Mouse (Mus musculus) heart, embryonic 14.5 days (tissue): ENCODE results near the gene Evx2. TPM values are rescaled to one million over a fixed set of nuclear protein-coding genes. Genes with fewer than 3 reads are reported as not detected.

ENCODE experiments used
- ATAC-seq: fragments of 200-750 bp; cut with Nextera tagmentation; 2 replicates; pipeline ENCODE4 v1.8.0; 2017; ENCODE audit warnings: low read depth, moderate TSS enrichment; ENCODE audit not compliant: insufficient number of reproducible peaks, insufficient read depth, low FRiP score
- H3K27ac ChIP-seq, 2 experiments: fragments of 200-500 bp in 1 of 2; fragments of 300-500 bp in 1 of 2; sonication (generic) in 1 of 2; replicated peaks in 1 of 2; 2 replicates each; pipeline ENCODE4 v1.5.1; 2012 to 2014; ENCODE audit warnings: low read depth in 2 of 2, low read length in 2 of 2, control low read depth in 1 of 2, mild to moderate bottlenecking in 1 of 2, mixed read lengths in 1 of 2; ENCODE audit not compliant: control insufficient read depth in 1 of 2, insufficient read depth in 1 of 2
- H3K27me3 ChIP-seq: fragments of 300-500 bp; sonication (generic); 2 replicates; pipeline ENCODE4 v1.6.1; 2014; ENCODE audit warnings: mild to moderate bottlenecking, low read length, control low read depth; ENCODE audit not compliant: control insufficient read depth, insufficient read depth
- H3K36me3 ChIP-seq: fragments of 300-500 bp; sonication (generic); 2 replicates; pipeline ENCODE4 v1.6.1; 2014; ENCODE audit warnings: mild to moderate bottlenecking, control low read depth, low read length, mixed read lengths; ENCODE audit not compliant: control insufficient read depth, insufficient read depth
- H3K4me1 ChIP-seq, 2 experiments: fragments of 200-500 bp in 1 of 2; fragments of 300-500 bp in 1 of 2; sonication (generic) in 1 of 2; 2 replicates each; pipeline ENCODE4 v1.6.1; 2012 to 2014; ENCODE audit warnings: low read length in 2 of 2, control low read depth in 1 of 2, mixed read lengths in 1 of 2; ENCODE audit not compliant: control insufficient read depth in 2 of 2, insufficient read depth in 2 of 2
- H3K4me2 ChIP-seq: fragments of 300-500 bp; sonication (generic); 2 replicates; pipeline ENCODE4 v1.6.1; 2014; ENCODE audit warnings: mild to moderate bottlenecking, low read length
- H3K4me3 ChIP-seq, 2 experiments: fragments of 200-500 bp in 1 of 2; fragments of 300-500 bp in 1 of 2; sonication (generic) in 1 of 2; 2 replicates each; pipeline ENCODE4 v1.5.1; 2012 to 2014; ENCODE audit warnings: low read length in 2 of 2, mild to moderate bottlenecking in 2 of 2, control low read depth in 1 of 2, low read depth in 1 of 2, moderate library complexity in 1 of 2; ENCODE audit not compliant: control insufficient read depth in 1 of 2, insufficient read depth in 1 of 2
- H3K9ac ChIP-seq: fragments of 300-500 bp; sonication (generic); 2 replicates; pipeline ENCODE4 v1.6.1; 2014; ENCODE audit warnings: mild to moderate bottlenecking, low read length
- H3K9me3 ChIP-seq: fragments of 300-500 bp; sonication (generic); 2 replicates; pipeline ENCODE4 v1.6.1; 2016; ENCODE audit warnings: low read length, control low read depth; ENCODE audit not compliant: control insufficient read depth
- WGBS: fragments of 180-500 bp; shearing (Covaris S2); extraction: QIAGEN DNeasy Blood & Tissue Kit; methylation state at CpG from one replicate; pipeline ENCODE4 v1.1.7; 2014; 5-methylcytosine and 5-hydroxymethylcytosine counted together
- polyA plus RNA-seq: library from polyadenylated mRNA; unstranded; fragments of >200 nt; fragmentation: Nextera tagmentation; extraction: Ambion mirVana; gene quantifications from 2 replicates; pipeline ENCODE4 v1.2.1, GENCODE M21; 2014

Evx2 gene
- polyA plus RNA-seq, 1 experiment from 2014 or later, result not detected

DNA sequence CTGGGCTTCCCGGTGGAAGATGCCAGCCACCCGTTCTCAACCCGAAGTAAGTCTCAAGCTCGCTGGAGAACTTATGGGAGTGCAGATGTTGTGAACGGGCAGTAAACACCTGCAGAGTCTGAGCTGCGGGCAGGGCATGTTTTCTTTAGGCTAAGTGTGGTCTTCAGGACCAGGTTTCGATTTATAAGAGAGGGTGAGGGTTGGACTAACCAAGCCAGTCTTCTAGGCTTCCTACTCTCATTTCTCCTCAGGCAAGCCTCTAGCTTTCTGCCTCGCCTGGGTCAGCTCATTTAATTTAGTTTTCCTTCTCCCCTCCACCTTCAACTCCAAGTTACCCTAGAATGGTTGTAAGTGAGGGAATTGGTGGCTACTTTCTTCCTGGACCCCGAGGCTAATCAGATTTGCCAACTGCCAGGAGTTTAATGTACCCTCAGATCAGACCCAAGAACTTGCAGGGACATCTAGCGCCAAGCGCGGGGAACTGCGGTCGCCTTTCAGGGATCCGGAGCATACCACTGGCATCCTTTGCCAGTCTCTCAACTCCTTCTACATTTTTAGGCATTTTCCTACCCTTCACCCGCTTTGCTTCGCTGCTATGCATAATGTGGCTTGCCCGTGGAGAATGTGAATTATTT lies 4.1 kb upstream of the Evx2 start:
- Histone ChIP-seq H3K27ac (no peak overlapping the region), H3K27me3 (peaks cover 98% of the 10 kb centered on the region), H3K4me3 (no peak overlapping the region), H3K9me3 (no peaks in the 10 kb centered on the region), H3K4me1 (peaks cover 0 to 11% of the 10 kb centered on the region in 2 experiments; a peak in 3 of 4 replicates), H3K36me3 (no peaks in the 10 kb centered on the region), H3K9ac (no peak overlapping the region), H3K4me2 (no peak overlapping the region)
- WGBS, result 3% methylated on average over 18 of the region's 18 CpGs
- ATAC-seq, result no peak

DNA sequence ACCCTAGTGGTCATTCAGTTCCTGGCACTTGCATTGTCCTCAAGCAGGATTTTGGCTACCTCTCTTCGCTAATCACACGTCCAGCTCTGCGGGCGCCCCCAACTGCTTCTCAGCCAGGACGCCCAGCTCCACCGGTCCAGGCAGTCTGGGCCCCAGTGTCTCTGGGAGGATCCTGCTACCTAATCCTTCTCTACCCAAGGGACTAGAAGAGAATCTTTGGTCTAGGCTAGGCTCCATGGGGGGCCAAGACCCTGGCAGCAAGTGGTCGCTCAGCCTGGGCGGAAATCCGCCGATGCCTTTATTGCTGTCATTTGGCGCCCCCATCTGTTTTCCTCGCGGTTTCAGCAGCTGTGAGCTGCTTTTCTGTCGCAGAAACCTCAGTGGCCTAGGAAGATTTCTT lies 2.3 kb upstream of the Evx2 start:
- Histone ChIP-seq H3K4me3 (peak overlapping the region; percentile 18 to 29; a peak in 3 of 4 replicates), H3K27ac (no peak overlapping the region), H3K4me2 (peak overlapping the region; percentile 49), H3K4me1 (peaks cover 0 to 4% of the 10 kb centered on the region in 2 experiments; a peak in 1 of 4 replicates), H3K9me3 (no peaks in the 10 kb centered on the region), H3K27me3 (peaks cover 95% of the 10 kb centered on the region), H3K9ac (no peak overlapping the region), H3K36me3 (no peaks in the 10 kb centered on the region)
- no peak for ATAC-seq
- WGBS, result 2% methylated on average over 14 of the region's 14 CpGs

DNA sequence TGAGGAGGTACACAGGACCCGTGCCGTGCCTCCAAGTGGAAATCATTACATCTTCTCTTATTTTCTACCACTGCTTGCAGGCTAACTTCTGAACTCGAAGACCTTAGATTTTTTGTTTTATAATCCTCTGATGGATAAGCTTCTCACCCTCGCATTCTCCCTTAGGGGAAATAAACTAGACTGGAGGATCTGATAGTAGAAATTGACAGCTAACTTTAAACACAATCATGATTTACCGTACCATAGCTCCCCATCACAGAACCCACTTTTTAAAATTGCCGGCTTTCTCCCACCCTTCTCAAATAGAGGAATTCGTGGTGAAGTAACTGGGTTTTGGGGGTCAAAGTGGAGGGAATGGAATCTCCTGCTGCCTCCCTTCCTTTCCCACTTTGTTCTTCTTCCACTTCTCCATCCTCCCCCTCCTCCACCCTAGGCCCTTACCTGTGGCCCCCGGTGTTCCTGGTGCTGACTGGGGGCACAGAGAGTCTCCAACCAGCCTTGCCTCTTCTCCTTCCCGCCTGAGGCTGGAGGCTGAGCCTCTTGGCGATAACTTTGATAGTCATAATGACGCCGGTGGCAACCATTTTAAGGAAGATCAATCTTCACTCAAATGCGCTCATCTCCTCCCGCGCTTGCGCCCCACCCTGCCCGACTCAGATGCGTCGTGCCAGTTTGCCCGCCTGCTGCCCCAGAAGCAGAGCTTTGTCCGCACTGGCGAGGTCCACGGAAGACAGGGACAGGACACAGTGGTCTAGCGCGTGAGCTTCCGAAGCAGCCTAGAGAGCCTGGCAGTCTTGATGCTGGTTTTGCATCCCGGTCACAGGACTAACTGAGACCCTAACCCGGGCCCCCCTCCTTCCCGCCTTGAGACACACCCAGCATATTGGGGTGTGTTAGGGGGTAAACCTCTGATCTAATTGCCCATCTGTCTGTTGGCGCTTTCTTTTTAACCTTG lies 1.3 kb upstream of the Evx2 start:
- no peaks in the 10 kb centered on the region for H3K36me3 ChIP-seq
- no peak overlapping the region for H3K4me2 ChIP-seq
- 3% methylated on average over 30 of the region's 30 CpGs for WGBS
- no peaks in the 10 kb centered on the region for H3K9me3 ChIP-seq
- no peak overlapping the region; a peak in 1 of 4 replicates for H3K4me3 ChIP-seq
- peaks cover 0 to 7% of the 10 kb centered on the region in 2 experiments; a peak in 1 of 4 replicates for H3K4me1 ChIP-seq
- H3K27ac ChIP-seq, result no peak overlapping the region
- peaks cover 95% of the 10 kb centered on the region for H3K27me3 ChIP-seq
- no peak for ATAC-seq
- no peak overlapping the region for H3K9ac ChIP-seq

DNA sequence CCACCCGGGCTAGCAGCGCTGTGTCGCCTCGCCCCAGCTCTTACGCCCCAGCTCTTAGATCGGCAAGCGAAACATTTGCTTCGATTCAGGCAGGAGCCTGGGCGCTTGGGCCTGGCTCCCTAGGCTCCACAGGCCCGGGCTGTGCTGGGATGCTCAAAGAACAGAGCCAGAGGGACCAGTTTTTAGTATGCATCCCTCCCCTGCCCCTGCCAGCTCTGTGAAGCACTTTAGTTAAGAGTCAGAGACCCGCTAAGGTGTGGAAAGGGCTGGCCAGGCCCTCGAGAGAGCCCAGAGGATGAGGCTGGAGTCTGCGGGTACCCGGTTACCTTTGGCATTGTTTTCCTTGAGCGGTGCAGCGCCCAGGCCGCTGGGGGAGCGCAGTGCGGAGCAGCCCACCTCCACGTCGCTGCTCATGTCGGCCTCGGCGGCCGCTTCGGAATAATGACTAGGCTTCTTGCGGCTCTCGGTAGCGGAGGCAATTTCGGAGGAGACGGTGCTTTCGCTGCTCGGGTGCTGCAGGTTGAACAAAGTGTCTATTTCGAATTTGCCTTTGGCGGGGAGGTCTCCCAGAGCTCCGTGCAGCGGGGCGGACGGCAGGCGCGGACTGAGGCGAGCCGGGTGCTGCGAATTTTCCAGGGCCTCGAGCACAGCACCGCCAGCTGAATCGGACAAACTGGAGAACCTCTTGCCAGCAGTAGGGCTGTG lies 538 bp downstream of the Evx2 start:
- no peaks in the 10 kb centered on the region for H3K36me3 ChIP-seq
- no peak for ATAC-seq
- H3K4me2 ChIP-seq, result no peak overlapping the region
- H3K27me3 ChIP-seq, result peaks cover 96% of the 10 kb centered on the region
- H3K27ac ChIP-seq, result no peak overlapping the region
- no peaks in the 10 kb centered on the region for H3K9me3 ChIP-seq
- H3K9ac ChIP-seq, result no peak overlapping the region
- H3K4me3 ChIP-seq, result no peak overlapping the region; a peak in 1 of 4 replicates
- H3K4me1 ChIP-seq, result peaks cover 0 to 10% of the 10 kb centered on the region in 2 experiments; a peak in 1 of 4 replicates
- WGBS, result under 1% methylated on average over 47 of the region's 47 CpGs

DNA sequence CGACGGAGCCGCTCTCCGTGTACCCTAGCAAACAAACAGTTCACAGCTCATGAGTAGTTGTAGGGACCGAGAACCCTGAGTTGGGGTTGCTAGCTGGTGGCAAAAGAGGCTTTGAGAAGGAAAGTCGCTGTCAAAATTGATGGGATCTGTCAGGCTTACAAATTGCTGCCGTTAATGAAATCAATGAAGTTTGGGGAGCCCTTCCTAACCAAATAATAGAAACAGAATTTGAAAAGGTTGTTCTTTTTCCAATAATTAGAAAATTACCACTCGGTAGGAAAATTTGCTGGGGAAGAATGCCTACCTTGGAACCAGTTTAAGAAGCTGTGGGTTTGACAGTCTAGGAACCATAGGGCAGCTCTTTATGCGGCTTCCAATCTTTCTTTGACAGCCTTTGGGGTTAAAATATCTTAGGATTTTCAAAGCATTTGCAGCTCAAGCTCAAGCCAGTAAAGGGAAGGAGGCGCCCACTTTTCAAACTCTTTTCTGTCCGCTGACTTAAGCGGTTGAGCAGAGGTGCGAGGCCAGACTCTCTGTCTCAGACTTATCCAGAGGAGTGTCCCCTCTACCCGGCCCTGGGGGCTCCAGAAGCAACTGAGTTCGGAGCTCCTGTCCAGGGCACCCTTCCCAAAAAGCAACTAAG lies 1.2 kb downstream of the Evx2 start:
- Histone ChIP-seq H3K4me1 (peaks cover 0 to 10% of the 10 kb centered on the region in 2 experiments; a peak in 1 of 4 replicates), H3K9ac (no peak overlapping the region), H3K36me3 (no peaks in the 10 kb centered on the region), H3K27ac (no peak overlapping the region), H3K27me3 (peaks cover 92% of the 10 kb centered on the region), H3K4me2 (peak overlapping the region; percentile 27), H3K9me3 (no peaks in the 10 kb centered on the region), H3K4me3 (no peak overlapping the region)
- under 1% methylated on average over 15 of the region's 15 CpGs for WGBS
- ATAC-seq, result no peak

DNA sequence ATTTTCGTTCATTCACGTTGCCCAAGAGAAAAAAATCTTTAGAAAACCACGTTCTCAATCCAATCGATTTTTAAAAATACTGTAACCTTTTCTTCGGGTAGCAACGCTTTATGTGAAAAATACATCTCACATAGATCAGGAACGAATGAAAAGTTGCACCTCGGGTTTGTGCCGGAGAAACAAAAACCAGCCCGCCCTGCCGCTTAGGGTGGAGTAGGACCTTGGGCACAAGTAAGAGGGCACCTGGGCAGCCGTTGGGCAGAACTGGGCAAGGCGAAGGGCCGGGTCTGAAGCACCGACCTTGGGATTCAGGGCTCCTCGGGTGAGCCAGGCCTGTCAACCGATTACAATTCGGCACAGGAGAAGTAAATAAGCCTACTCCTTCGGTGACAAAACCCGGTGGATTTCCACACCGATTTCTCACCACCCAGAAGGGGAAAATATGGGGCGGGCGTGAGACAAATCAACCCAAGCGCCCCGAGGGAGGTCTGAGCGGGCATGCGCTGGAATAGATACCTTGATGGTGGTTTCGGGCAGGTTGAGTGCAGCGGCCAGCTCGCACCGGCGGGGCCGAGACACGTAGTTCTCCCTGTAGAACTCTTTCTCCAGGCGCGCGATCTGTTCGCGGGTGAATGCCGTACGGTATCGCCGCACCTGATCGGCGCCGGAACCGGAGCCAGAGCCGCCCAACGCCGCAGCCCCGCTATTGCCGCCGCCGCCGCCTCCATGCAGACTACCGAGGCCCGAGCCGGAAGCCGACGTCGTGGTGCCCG lies 1.9 kb downstream of the Evx2 start:
- Histone ChIP-seq H3K4me2 (peak overlapping the region; percentile 27), H3K27ac (no peak overlapping the region), H3K9me3 (no peaks in the 10 kb centered on the region), H3K4me3 (no peak overlapping the region), H3K36me3 (no peaks in the 10 kb centered on the region), H3K27me3 (peaks cover 88% of the 10 kb centered on the region), H3K9ac (no peak overlapping the region), H3K4me1 (peaks cover 0 to 10% of the 10 kb centered on the region in 2 experiments; a peak in 1 of 4 replicates)
- WGBS, result 3% methylated on average over 62 of the region's 62 CpGs
- no peak for ATAC-seq
